Mouse (Mus musculus): ENCODE measurements around the gene Cdkn2d.
A peak's percentile ranks its signal among the peaks of the same experiment; 100 is the strongest.

- no peak; the same call in 1 of the 2 replicates for TF ChIP-seq CTCF (IDR thresholded peaks at IDR 0.05; ENCODE audit: low read depth)
- 0 out of 2 replicates have a peak, but pooled peaks have one; percentile 25 for TF ChIP-seq EP300 (IDR thresholded peaks at IDR 0.05; ENCODE audit: low read depth)
These were observed 52.3 kb downstream of the Cdkn2d start, which contains the start of gene Keap1 for GRCm38 (mm10) chr9:21238733-21239464.

All from liver, embryonic 14.5 days (tissue).